Mouse (Mus musculus) kidney, embryonic 15.5 days (tissue): ENCODE measurements around the gene Rbm26. TPM values are rescaled to one million over a fixed set of nuclear protein-coding genes. Genes with fewer than 3 reads are reported as not detected.

Source experiments
- polyA plus RNA-seq: library from polyadenylated mRNA; unstranded; fragments of >200 nt; fragmentation: Nextera tagmentation; extraction: Ambion mirVana; gene quantifications from 2 replicates; pipeline ENCODE4 v1.2.1, GENCODE M21; 2015

Gene Rbm26
- polyA plus RNA-seq, 1 experiment from 2014 or later = 34.0 TPM

Other genes with a start within 250 kb of the Rbm26 start
- gene Ndfip2, start 81.2 kb upstream of the Rbm26 start, polyA plus RNA-seq = 65.2 and 68.1 TPM in 2 replicates